Mouse (Mus musculus) mature B cell (primary cell): ENCODE measurements around the gene Mymk.

ENCODE experiments used
- in situ Hi-C: fragments of 300-500 bp; cut with MboI; formaldehyde crosslinking; loops from 2 replicates; pipeline ENCODE4 v1.14.3; 2019

Mymk gene

GRCm38 (mm10) chr2:27079152-27079584 is 7.2 kb upstream of the Mymk start, which contains the start of gene Adamtsl2:
TSS of gene Adamtsl2 (plus strand) at chr2:27079379.
- in situ Hi-C loops: loop anchor here (10.0 kb wide), 1 partner anchor 156 kb away; no protein-coding TSS in a partner anchor

- in situ Hi-C loops: loop anchor here (10.0 kb wide), 1 partner anchor 156 kb away; no protein-coding TSS in a partner anchor
Measured at GRCm38 (mm10) chr2:27078312-27078711, 6.3 kb upstream of the Mymk start.

GRCm38 (mm10) chr2:27077655-27078244 is 5.8 kb upstream of the Mymk start:
- in situ Hi-C loops: loop anchor here (10.0 kb wide), 1 partner anchor 157 kb away; no protein-coding TSS in a partner anchor

- in situ Hi-C loops: loop anchor here (10.0 kb wide), 1 partner anchor 159 kb away; no protein-coding TSS in a partner anchor
Measured at GRCm38 (mm10) chr2:27075485-27075884, 3.5 kb upstream of the Mymk start.

- in situ Hi-C loops: loop anchor here (10.0 kb wide), 1 partner anchor 160 kb away; no protein-coding TSS in a partner anchor
Measured at GRCm38 (mm10) chr2:27074804-27075203, 2.8 kb upstream of the Mymk start.

GRCm38 (mm10) chr2:27073407-27073806 is 1.4 kb upstream of the Mymk start:
- in situ Hi-C loops: loop anchor here (10.0 kb wide), 1 partner anchor 161 kb away; no protein-coding TSS in a partner anchor

GRCm38 (mm10) chr2:27071137-27071536 is 842 bp downstream of the Mymk start:
- in situ Hi-C loops: loop anchor here (10.0 kb wide), 1 partner anchor 164 kb away; no protein-coding TSS in a partner anchor

GRCm38 (mm10) chr2:27070247-27070813 is 1.6 kb downstream of the Mymk start:
- in situ Hi-C loops: loop anchor here (10.0 kb wide), 1 partner anchor 164 kb away; no protein-coding TSS in a partner anchor

- in situ Hi-C loops: loop anchor here (10.0 kb wide), 1 partner anchor 165 kb away; no protein-coding TSS in a partner anchor
Measured at GRCm38 (mm10) chr2:27069646-27070045, 2.3 kb downstream of the Mymk start.

- in situ Hi-C loops: no loop called here
Measured at GRCm38 (mm10) chr2:27067996-27068395, 4.0 kb downstream of the Mymk start.

GRCm38 (mm10) chr2:27067124-27067523 is 4.9 kb downstream of the Mymk start:
- in situ Hi-C loops: no loop called here

- in situ Hi-C loops: no loop called here
Measured at GRCm38 (mm10) chr2:27059187-27059586, 12.8 kb downstream of the Mymk start.

- in situ Hi-C loops: no loop called here
Measured at GRCm38 (mm10) chr2:27058751-27059150, 13.2 kb downstream of the Mymk start.

GRCm38 (mm10) chr2:27058251-27058650 is 13.7 kb downstream of the Mymk start:
- in situ Hi-C loops: no loop called here

GRCm38 (mm10) chr2:27049408-27049807 is 22.6 kb downstream of the Mymk start:
- in situ Hi-C loops: loop anchor here (10.0 kb wide), 1 partner anchor 185 kb away; no protein-coding TSS in a partner anchor

GRCm38 (mm10) chr2:27045979-27046770 is 25.8 kb downstream of the Mymk start:
- in situ Hi-C loops: loop anchor here (10.0 kb wide), 1 partner anchor 189 kb away; no protein-coding TSS in a partner anchor

- in situ Hi-C loops: loop anchor here (10.0 kb wide), 1 partner anchor 190 kb away; no protein-coding TSS in a partner anchor
Measured at GRCm38 (mm10) chr2:27044641-27045040, 27.3 kb downstream of the Mymk start.

GRCm38 (mm10) chr2:27044166-27044565 is 27.8 kb downstream of the Mymk start:
- in situ Hi-C loops: loop anchor here (10.0 kb wide), 1 partner anchor 191 kb away; no protein-coding TSS in a partner anchor

- in situ Hi-C loops: loop anchor here (10.0 kb wide), 1 partner anchor 191 kb away; no protein-coding TSS in a partner anchor
Measured at GRCm38 (mm10) chr2:27043461-27043860, 28.5 kb downstream of the Mymk start.

- in situ Hi-C loops: loop anchor here (10.0 kb wide), 1 partner anchor 193 kb away; no protein-coding TSS in a partner anchor
Measured at GRCm38 (mm10) chr2:27042131-27042844, 29.7 kb downstream of the Mymk start.

GRCm38 (mm10) chr2:27039286-27039685 is 32.7 kb downstream of the Mymk start:
- in situ Hi-C loops: loop anchor here (10.0 kb wide), 1 partner anchor 104 kb away; the partner anchor contains the start of genes Stkld1 and Surf4
